Mouse (Mus musculus): Measurements from ENCODE around the gene Gpld1.

DNA sequence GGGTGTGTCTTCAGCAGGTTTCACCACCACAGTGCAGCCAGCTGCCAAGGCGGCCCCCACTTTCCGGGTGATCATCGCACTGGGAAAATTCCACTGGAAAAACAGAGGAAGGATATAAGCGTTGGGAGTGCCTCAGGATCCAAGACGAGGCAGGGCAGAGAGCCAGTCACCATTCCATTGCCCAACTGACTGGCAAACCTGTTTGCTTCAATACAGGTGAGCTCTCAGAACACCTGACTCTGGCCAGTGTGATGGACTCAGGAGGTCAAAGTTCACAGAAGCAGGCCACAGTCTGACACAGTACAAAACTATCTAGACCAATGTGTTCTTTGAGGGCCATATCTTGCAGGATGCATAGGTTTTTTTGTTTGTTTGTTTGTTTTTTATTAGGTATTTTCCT, 19.0 kb upstream of the Gpld1 start:
- TF ChIP-seq CTCF (IDR thresholded peaks at IDR 0.05; ENCODE audit: low read depth, low read length): no peak
- TF ChIP-seq POLR2A (IDR thresholded peaks at IDR 0.05; ENCODE audit: insufficient read depth, low read length): no peak
- no peak for TF ChIP-seq EP300 (IDR thresholded peaks at IDR 0.05; ENCODE audit: insufficient read depth, low read depth, low read length)
